In the genomic region with DNA sequence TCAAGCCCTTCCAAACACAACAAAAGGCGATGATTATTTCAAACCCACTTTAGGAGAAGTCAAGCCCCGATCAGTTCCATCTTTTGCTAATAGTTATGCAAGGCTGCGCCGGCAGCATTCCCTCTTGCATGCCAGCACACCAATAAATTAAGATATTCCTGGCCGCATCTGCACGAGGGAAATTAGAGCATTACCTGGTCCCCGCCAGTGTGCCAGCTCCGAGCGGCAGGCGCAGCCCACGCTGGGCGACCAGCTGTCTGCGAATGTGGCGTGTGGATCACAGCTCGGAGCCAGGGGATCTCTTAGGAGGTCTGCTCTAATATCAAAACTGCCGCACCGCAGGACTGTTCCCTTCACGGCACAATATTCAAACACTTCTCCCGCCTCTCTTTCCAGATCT, we compare ENCODE assay signal across 12 mouse cellular contexts.
DNase-seq lines count a peak whose midpoint lies in the region; ATAC-seq and TF ChIP-seq lines count a peak whose summit lies in the region.
"Had no signal": no experiment of that assay in that cellular context is flagged by ENCODE, and none has a peak within 500 bp of the region (broad histone marks: within the 10 kb centered on the region; RNA-seq: fewer than 3 reads in every experiment).

No protein-coding gene starts in this region.

- H3K4me1 ChIP-seq in kidney, adult 2 months (ENCODE audit: control insufficient read depth, insufficient read depth, low read length): no peaks in the 10 kb centered on the region
- H3K4me1 ChIP-seq in midbrain, embryonic 15.5 days: peaks cover 79% of the 10 kb centered on the region

- peak; percentile 59 for ATAC-seq in cerebellum, adult (ENCODE audit: insufficient number of reproducible peaks, low FRiP score, low TSS enrichment)
- ATAC-seq in midbrain, embryonic 15.5 days (replicated peaks): no peak

- TF ChIP-seq CTCF in kidney, adult 2 months (conservative IDR thresholded peaks at IDR 0.05; ENCODE audit: insufficient read depth, insufficient read length, low read depth, low read length): no peak

- WGBS in kidney, adult 2 months: 64% methylated on average over 19 of the region's 19 CpGs
- WGBS in midbrain, embryonic 15.5 days: 53% methylated on average over 19 of the region's 19 CpGs

- no peaks in the 10 kb centered on the region for H3K27me3 ChIP-seq in kidney, adult 2 months (replicated peaks; ENCODE audit: control insufficient read depth, insufficient read depth, low read length)
- no peaks in the 10 kb centered on the region for H3K27me3 ChIP-seq in midbrain, embryonic 15.5 days (replicated peaks)

- H3K9me3 ChIP-seq in midbrain, embryonic 15.5 days: no peaks in the 10 kb centered on the region

- no peak for TF ChIP-seq POLR2A in kidney, adult 2 months (IDR thresholded peaks at IDR 0.05; ENCODE audit: low read depth, low read length)

- H3K4me2 ChIP-seq in midbrain, embryonic 15.5 days: no peak overlapping the region

- peak; percentile 41 to 58 for DNase-seq in kidney, postnatal 4 days
- DNase-seq in kidney, adult 2 months: no peak
- DNase-seq in cerebellum, postnatal 14 days: peak; percentile 86
- no peak for DNase-seq in lung, postnatal 10 days
- no peak for DNase-seq in left cerebral cortex, postnatal 36 days (ENCODE audit: low spot score in 2 of 2)
- DNase-seq in MN1 (ENCODE audit: low spot score): no peak
- DNase-seq: adrenal gland, adult 8-10 months; kidney, adult 18-20 months; lung, adult 18-20 months; right cerebral cortex, adult 18-20 months had no signal

- no peak overlapping the region for H3K27ac ChIP-seq in kidney, adult 2 months (ENCODE audit: insufficient read depth, low read depth, low read length)
- peak overlapping the region; percentile 58 for H3K27ac ChIP-seq in midbrain, embryonic 15.5 days

- no peak overlapping the region for H3K9ac ChIP-seq in midbrain, embryonic 15.5 days

- intact Hi-C loops in left cerebral cortex, postnatal 36 days (cut with DNase I): no loop called here

- H3K4me3 ChIP-seq in kidney, adult 2 months (ENCODE audit: insufficient read depth, low read depth, low read length): no peak overlapping the region
- no peak overlapping the region for H3K4me3 ChIP-seq in midbrain, embryonic 15.5 days

- H3K36me3 ChIP-seq in kidney, adult 2 months (ENCODE audit: control insufficient read depth, insufficient read depth, low read length): no peaks in the 10 kb centered on the region
- no peaks in the 10 kb centered on the region for H3K36me3 ChIP-seq in midbrain, embryonic 15.5 days (replicated peaks)

Comparison
In these comparisons a context has a peak if more than half of its experiments do, and no peak if none do; other contexts are left out.
1. DNase-seq: peak in kidney, postnatal 4 days (2 of 2) and cerebellum, postnatal 14 days (2 of 2); none in kidney, adult 2 months (single experiment), lung, postnatal 10 days (single experiment), left cerebral cortex, postnatal 36 days (0 of 2) and MN1 (single experiment).